Mouse (Mus musculus) heart, postnatal 25 days (tissue): Measurements from ENCODE around the gene Tll1. TPM values are rescaled to one million over a fixed set of nuclear protein-coding genes. Genes with fewer than 3 reads are reported as not detected.
"Not testable (repeated sequence)": the region's sequence is repeated elsewhere in the genome, so short reads cannot be mapped to it uniquely, and the experiment has no call there.

ENCODE experiments used
- DNase-seq: peaks from one replicate; pipeline ENCODE4 v3.0.0; 2022; ENCODE audit warnings: low spot score
- intact Hi-C: fragments of 180-260 bp; cut with DNase I; formaldehyde crosslinking; loops from one replicate; pipeline ENCODE4 v1.15.1; 2025
- total RNA-seq, 2 experiments: library from RNA; stranded (reverse); gene quantifications; 2 replicates each; pipeline ENCODE4 v1.2.3; 2021

Tll1 gene
- total RNA-seq, 2 experiments from 2014 or later = 1.5 to 1.6 TPM

DNA sequence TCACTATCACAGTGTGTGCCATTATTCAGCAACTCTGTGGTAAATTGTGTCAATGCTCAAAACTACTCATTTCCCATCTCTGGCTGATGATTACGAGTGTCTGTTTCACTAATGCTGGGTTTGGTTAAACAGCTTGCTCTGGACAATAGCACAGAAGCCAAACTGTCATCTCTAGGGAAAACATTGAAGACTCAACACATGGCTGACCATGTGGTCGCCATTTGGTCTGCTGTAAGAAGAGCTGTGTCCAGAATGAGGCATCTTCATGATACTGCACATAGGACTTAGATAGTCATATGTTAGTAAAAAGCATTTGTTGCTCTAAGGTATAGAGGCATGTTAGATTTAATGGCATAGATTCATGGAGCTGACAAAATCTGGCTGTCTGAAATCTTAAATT lies 98.9 kb downstream of the Tll1 start:
- DNase-seq = no peak
- intact Hi-C loops = no loop called here

DNA sequence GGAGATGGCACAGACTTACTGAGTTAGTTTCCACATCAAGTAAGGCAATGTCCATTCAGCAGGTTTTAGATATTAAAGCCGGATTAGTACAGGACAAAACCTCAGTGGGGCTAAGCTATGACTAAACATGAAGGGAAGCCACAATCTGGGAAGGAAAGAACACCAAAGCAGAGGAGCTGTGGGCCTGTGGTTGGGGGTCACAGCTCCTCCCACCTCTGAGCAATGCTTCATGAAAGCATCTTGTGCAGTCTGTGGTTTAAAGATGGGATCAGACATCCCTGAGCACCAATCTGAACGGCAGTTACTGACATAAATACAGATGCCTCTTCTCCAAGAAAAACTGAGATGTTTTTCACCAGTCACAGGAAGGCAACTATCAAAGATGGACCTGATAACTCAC lies 132.7 kb downstream of the Tll1 start:
- intact Hi-C loops = no loop called here
- no peak for DNase-seq

DNA sequence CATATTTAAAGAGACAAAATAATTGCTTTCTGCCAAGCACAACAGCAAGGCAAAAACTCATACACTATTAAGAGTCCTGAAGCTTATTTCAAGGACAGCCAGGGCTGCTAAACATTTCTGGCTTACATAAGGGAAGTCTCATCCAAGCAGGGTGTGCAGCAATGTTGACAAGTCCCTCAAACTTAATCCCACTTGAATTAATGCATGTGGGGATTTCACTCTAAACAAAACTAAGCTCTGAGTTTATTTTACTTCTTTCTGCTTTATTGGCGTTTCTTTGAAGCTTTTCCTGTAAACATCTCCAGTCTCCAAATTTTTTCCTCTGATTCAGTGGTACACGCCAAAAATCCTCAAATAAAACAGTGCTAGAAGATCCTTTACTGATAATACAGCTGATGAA lies 146.2 kb downstream of the Tll1 start:
- intact Hi-C loops = no loop called here
- no peak for DNase-seq

DNA sequence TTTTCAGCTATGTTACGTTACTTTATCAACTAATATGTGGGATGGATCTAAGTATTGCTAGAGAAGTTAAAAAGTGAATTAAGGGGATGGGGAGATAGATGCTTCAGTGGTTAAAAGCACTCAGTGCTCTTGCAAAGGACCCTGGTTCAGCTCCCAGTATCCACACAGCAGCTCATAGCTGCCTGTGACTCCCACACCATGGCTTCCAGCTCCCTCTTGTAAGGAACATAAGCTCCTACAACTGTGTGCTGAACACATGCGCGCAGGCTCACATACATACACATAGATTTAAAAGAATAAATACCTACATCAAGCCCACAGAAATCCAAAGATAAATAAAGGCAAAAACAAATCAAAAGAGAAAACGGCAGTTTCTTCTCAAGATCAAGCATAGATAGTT lies 148.5 kb downstream of the Tll1 start:
- no peak for DNase-seq
- intact Hi-C loops = no loop called here

DNA sequence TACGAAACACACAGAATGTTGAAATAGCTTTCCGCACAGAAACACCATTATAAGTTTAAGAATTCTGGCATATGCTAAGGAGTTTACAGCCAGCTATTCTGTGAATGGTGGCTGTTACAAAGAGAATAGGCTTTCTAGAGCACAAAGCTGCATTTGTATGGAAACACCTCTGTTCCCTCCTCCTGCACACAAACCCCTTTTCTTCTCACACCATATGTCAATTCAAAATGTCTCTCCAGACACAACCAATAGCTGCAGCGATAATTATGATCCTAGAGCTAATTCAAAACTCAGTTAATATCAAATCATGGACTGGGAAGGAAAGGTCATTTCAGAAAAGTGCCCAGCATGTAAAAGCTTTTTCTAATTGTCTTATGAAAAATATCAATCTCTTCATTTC lies 157.5 kb downstream of the Tll1 start:
- intact Hi-C loops = no loop called here
- no peak for DNase-seq

DNA sequence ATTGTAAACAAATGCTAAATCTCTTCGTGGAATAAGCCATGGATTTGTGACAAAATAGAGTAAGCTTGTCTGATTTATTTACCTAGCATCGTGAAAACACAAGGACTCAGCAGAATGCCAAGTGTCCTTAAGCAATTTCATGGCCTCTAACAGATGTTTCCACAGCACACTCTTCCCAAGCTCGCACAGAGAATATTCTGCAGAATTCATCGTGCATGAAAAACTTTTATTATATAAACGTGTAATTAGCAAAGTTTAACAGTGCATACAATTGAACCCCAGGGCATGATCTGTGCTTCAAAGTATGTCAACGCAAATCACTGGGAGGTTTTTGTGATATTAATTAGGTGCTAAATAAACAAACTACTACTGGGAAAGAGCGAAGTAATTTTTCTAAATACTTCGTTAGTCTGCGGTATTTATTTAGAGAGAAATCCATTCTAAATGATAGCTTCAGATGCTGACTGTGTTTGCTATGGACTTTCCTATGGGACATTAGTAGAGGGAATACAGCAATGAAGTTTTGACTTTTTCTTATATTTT lies 158.0 kb downstream of the Tll1 start:
- no peak for DNase-seq
- intact Hi-C loops = no loop called here

DNA sequence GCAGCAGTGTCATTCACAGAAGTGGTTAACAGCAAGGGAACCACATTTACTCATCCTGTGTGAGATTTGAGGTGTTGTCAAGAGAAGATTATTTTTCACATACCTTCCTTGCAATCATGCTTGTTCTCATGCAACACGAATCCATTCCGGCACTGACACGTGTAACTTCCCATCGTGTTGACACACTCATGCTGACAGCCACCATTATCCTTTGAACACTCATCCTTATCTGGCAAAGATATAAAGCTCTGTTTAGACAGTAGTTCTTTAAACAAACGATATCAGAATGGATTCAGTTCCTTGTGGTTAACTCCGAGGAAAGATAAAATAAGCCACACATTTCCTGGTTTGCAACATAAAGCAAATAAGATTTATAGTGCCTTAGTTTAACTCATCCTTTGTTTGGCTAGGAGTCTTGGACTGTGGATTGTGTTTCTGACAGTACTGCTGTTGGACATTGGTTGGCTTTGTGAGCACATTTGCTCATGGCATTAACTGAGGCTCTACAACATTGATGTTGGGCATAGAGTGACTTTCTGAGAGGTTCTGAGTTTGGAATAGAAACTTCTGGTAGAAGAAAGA lies 164.7 kb downstream of the Tll1 start:
- intact Hi-C loops = no loop called here
- DNase-seq = no peak

DNA sequence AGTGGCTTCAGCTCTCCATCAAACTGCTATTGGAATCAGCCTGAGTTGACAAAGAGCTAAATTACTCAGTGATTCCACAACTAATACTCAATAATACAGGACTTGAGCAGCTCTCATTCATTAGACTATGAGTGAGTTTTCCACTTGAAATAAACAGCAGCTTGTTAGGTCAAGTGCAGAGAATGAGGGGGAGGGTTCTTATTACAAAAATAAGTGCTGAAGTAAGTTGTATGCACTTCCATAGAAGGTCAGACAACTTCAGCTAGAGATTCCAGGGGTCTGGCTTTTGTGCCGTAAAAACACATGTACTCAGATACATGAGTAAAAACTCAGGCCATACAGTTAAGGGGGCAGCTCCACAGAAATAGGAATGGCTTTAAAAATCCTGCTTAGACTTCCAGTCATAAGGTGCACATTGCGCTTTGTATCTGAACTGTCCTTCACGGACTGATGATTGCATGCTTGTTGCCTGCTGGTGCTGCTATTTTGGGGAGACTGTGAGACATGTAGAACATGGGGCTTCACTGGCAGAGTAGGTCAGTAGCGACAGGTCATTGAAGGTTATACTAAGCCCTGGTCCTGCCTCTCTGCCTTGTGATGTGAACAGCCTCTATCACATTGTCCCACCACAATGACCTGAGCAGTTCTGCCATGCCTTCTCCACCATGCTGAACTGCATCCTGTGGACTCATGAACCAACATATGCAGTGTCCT lies 175.2 kb downstream of the Tll1 start:
- no peak for DNase-seq
- intact Hi-C loops = no loop called here

DNA sequence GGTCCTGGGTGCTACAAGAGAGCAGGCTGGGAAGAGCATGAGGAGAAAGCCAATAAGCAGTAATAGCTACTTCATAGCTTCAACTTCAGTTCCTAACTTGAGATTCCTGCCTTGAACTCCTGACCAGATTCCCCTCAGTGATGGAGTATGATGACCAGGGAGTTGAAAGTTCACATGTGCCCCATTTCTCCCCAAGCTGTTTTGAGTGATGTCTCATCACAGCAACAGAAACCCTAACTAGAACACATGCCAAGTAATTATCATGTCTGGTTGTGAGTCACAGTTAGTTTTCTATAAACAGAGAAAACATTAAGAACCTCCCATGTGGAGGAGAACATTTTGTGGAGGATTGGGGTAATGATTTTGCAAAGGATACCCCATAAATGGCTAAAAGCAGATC lies 176.0 kb downstream of the Tll1 start:
- no peak for DNase-seq
- intact Hi-C loops = no loop called here

DNA sequence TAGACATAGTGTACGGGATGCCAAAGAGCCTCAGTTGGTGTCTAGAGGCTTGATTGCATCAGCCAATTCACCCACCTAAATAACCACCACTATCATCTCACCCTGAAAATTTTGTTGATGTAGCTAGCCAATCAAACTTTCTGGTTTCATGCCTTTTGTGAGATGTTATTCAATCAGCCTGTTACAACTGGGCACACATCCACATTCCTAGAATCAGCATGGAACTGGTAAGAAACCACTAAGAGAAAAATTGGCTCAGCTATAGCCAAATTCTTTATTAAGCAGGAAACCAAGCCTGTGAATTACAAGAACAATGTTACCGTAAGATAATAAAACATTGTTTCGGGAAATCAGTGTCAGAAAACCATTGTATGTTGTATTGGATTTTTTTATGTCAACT lies 176.5 kb downstream of the Tll1 start:
- intact Hi-C loops = no loop called here
- DNase-seq = no peak

DNA sequence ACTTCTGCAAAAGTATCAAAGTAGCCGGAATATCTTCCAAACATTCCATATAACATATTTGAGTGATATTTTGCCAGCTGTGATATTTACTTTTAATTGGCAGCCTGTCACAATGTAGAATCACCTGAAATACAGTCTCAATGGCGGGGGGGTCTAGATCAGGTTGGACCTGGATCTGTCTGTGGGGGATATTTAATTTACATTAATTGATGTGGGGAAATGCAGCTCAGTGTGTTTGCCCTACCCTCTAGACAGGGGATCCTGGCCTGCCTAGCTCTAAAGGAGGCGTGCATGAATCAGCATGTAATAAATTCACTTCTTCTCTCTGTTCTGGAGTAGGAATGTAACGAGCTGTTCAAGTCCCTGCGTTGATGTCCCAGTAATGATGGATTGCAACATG lies 181.7 kb downstream of the Tll1 start:
- no peak for DNase-seq
- intact Hi-C loops = loop anchor here (5.0 kb wide), 1 partner anchor 183 kb away; the partner anchor contains the start of gene Tll1

DNA sequence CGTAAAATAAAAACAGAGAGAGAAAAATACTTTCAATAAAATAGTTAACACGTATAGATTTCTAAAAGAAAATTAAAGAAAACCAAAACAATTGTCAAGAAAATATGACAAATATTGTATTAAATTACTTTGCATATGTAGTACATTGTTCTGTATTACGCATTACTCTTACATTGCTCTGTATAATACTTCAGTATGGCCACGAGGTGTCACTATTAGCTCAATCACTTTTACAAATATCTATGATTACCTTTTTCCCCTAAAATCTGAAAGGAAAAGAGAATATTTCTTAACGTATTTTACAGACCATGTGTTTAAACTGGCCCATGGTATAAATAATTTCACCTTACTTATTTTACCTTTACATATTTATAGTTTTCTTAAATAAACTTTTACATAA lies 182.5 kb downstream of the Tll1 start:
- DNase-seq = no peak
- intact Hi-C loops = loop anchor here (1.0 to 5.0 kb wide), 2 partner anchors 184 to 525 kb away; partner anchors contain the start of gene Tll1

DNA sequence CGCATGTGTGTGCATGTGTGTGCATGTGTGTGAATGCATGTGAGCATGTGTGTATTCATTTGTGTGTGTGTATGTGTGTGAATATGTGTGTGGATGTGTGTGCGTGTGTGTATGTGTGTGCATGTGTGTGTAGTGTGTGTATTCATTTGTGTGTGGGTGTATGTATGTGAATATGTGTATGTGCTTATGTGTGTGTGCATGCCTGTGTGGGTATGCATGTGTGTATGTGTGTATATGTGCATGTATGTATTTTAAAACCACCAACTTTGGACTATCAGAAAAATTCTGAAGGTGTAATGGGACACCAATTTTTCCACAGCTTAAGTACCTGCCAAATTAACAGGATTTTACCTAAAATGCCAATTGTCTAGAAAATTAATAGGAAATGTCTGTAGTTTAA lies 183.0 kb downstream of the Tll1 start:
- DNase-seq = no peak
- intact Hi-C loops = loop anchor here (1.0 to 5.0 kb wide), 2 partner anchors 184 to 525 kb away; partner anchors contain the start of gene Tll1

DNA sequence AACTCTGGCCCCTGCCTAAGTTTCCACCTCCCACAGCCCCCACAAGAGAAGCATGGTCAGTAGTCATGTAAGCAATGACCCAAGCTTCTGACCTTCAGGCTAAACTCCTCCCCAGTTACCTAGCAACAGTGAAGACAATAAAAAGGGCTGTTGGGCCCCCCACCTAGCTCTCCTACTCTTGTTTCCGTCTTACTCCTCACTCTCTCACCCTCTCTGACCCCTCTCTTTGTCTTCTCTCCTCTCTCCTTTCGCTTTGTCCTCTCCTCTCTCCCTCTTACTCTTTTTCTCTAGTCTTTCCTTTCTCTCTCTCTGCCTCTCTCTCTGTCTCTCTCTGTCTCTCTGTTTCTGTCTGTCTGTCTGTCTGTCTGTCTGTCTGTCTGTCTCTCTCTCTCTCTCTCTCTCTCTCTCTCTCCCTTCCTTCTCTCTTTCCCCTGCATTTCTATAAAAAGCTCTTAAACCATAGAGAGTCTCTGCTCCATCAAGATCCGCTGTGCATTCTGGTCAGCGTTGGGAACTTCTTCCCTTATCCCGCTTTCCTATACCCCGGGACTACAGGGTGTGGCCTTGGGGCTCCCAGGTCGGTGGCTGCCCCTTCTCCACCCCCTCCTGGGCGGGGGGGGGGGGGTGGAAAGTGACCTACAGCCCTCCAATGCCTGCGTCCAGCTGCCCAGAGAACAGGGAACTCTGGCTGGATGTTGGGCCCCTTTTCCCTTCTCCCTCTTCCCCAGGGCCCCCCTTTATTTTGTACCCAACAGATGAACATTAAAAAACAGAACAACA lies 235.3 kb downstream of the Tll1 start:
- intact Hi-C loops = not testable (repeated sequence)

More for the DNA sequence above, 235.3 kb downstream of the Tll1 start:
- DNase-seq = not testable (repeated sequence)
